Mouse (Mus musculus) liver, embryonic 15.5 days (tissue): Measurements from ENCODE around the gene Ccdc78. TPM values are rescaled to one million over a fixed set of nuclear protein-coding genes. Genes with fewer than 3 reads are reported as not detected.

Experiments used
- ATAC-seq: fragments of 200-750 bp; cut with Nextera tagmentation; 2 replicates; pipeline ENCODE4 v1.8.0; 2017; ENCODE audit warnings: moderate number of reproducible peaks, mild to moderate bottlenecking, moderate library complexity; ENCODE audit not compliant: insufficient read depth
- H3K27ac ChIP-seq: fragments of 300-500 bp; sonication (generic); replicated peaks from 2 replicates; pipeline ENCODE4 v1.5.1; 2015; ENCODE audit warnings: mild to moderate bottlenecking, inconsistent platforms
- H3K27me3 ChIP-seq: fragments of 300-500 bp; sonication (generic); 2 replicates; pipeline ENCODE4 v1.6.1; 2015; ENCODE audit warnings: mild to moderate bottlenecking, inconsistent platforms
- H3K36me3 ChIP-seq: fragments of 300-500 bp; sonication (generic); replicated peaks from 2 replicates; pipeline ENCODE4 v1.6.1; 2015; ENCODE audit warnings: moderate library complexity, mild to moderate bottlenecking, inconsistent platforms
- H3K4me1 ChIP-seq: fragments of 300-500 bp; sonication (generic); replicated peaks from 2 replicates; pipeline ENCODE4 v1.6.1; 2015; ENCODE audit warnings: inconsistent platforms
- H3K4me2 ChIP-seq: fragments of 300-500 bp; sonication (generic); 2 replicates; pipeline ENCODE4 v1.6.1; 2015; ENCODE audit warnings: moderate library complexity, mild to moderate bottlenecking, inconsistent platforms
- H3K4me3 ChIP-seq: fragments of 300-500 bp; sonication (generic); replicated peaks from 2 replicates; pipeline ENCODE4 v1.5.1; 2015; ENCODE audit warnings: mild to moderate bottlenecking, inconsistent platforms
- H3K9ac ChIP-seq: fragments of 300-500 bp; sonication (generic); 2 replicates; pipeline ENCODE4 v1.6.1; 2015; ENCODE audit warnings: moderate library complexity, mild to moderate bottlenecking, inconsistent platforms
- H3K9me3 ChIP-seq: fragments of 300-500 bp; sonication (generic); replicated peaks from 2 replicates; pipeline ENCODE4 v1.6.1; 2016; ENCODE audit warnings: inconsistent platforms
- WGBS: fragments of 180-500 bp; shearing (Covaris S2); methylation state at CpG from one replicate; pipeline ENCODE4 v1.1.7; 2015; ENCODE audit warnings: mixed read lengths; ENCODE audit not compliant: insufficient replicate concordance; 5-methylcytosine and 5-hydroxymethylcytosine counted together
- polyA plus RNA-seq: library from polyadenylated mRNA; unstranded; fragments of >200 nt; fragmentation: Nextera tagmentation; extraction: Ambion mirVana; gene quantifications from 2 replicates; pipeline ENCODE4 v1.2.1, GENCODE M21; 2015

Ccdc78 gene
- polyA plus RNA-seq, 1 experiment from 2014 or later, result 0.03 TPM

GRCm38 (mm10) chr17:25783086-25783485, 3.3 kb upstream of the Ccdc78 start:
- Histone ChIP-seq H3K4me2 (no peak overlapping the region), H3K4me3 (no peak overlapping the region), H3K4me1 (peaks cover 18% of the 10 kb centered on the region), H3K9ac (no peak overlapping the region), H3K27ac (no peak overlapping the region), H3K36me3 (peaks cover 47% of the 10 kb centered on the region), H3K27me3 (no peaks in the 10 kb centered on the region), H3K9me3 (no peaks in the 10 kb centered on the region)
- WGBS, result 75% methylated on average over 7 of the region's 7 CpGs
- ATAC-seq, result no peak

DNA sequence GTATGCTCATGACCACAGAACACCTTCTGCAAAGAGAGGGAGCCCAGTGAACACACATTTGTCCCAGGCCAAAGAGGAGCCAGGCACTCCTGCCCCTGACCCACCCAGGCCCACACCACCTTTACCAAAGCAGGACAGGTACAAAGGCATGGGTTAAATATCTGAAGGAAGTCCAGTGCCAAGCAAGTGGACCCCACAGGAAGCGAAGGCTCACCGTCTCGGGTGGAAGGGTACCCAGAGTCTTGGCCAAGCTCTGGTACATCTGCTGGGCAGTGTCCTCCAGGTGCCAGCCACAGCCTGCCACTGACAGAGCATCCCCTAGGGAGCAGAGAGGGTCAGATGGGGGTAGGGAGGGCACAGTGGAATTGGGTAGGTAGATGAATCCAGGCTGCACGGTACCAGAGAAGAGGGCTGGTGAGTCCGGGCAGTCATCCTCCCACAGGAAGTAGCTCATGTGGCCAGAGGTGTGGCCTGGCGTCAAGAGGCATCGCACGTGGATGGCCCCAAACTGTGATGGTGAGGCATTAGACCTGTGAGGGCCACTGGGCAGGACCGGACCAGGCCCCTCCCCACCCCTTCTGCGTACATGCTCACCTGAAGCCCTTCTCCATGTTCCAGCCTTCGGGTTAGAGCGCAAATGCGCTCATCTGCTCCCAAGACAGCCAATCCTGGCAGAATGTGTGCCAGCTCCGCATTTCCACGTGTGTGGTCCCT, 2.4 kb upstream of the Ccdc78 start:
- Histone ChIP-seq H3K9me3 (no peaks in the 10 kb centered on the region), H3K4me2 (peak overlapping the region; percentile 87), H3K27me3 (no peaks in the 10 kb centered on the region), H3K36me3 (peaks cover 44% of the 10 kb centered on the region), H3K4me1 (peaks cover 18% of the 10 kb centered on the region), H3K9ac (no peak overlapping the region), H3K27ac (no peak overlapping the region), H3K4me3 (no peak overlapping the region)
- ATAC-seq, result no peak
- 81% methylated on average over 15 of the region's 15 CpGs for WGBS

GRCm38 (mm10) chr17:25785281-25785745, 1.1 kb upstream of the Ccdc78 start, which contains the start of gene Haghl:
Gene Haghl, minus strand, starts transcription at chr17:25785673.
- peak within 1 kb of the TSS; percentile 68 for H3K9ac ChIP-seq
- peaks cover 19% of the 10 kb centered on the region for H3K4me1 ChIP-seq
- peak; percentile 86 for ATAC-seq
- peak within 1 kb of the TSS; percentile 80 for H3K4me3 ChIP-seq
- peaks cover 40% of the 10 kb centered on the region for H3K36me3 ChIP-seq
- no peaks in the 10 kb centered on the region for H3K9me3 ChIP-seq
- WGBS, result under 1% methylated on average over 23 of the region's 23 CpGs
- peak within 1 kb of the TSS; percentile 74 for H3K27ac ChIP-seq
- peak within 1 kb of the TSS; percentile 87 for H3K4me2 ChIP-seq
- H3K27me3 ChIP-seq, result no peaks in the 10 kb centered on the region

DNA sequence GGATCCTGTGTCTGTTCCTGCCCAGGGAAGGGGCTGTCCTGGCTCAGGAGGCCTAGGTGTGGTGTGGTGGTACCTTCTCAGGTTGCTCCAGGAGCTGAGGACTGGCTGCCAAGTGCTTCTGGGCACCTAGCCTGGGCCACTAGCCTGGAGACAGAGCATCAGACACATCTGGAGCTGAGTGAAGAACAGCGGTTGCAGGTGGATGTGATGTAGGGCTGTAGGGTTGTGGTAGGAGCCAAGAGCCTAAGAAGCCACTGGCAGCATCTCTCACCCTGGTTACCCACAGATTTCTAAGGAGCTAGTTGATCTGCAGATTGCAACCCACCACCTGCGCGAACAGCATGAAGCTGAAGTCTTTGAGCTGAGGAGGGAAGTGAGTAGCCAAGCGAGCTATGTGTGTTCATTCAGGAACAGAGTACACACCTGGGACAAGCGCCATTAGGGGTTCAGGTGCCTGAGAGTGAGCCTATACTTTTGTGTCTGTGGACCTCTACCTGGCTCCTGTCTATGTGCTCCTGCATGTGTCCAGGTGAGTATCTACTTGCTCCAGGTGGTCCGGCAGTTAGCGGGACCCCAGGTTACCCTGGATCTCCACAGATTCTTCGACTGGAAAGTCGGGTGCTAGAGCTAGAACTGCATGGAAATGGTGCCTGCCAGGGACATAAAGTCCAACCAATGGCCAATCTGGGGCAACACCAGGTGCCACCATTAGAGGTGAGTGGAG, 563 bp downstream of the Ccdc78 start:
- H3K36me3 ChIP-seq, result peaks cover 24% of the 10 kb centered on the region

DNA sequence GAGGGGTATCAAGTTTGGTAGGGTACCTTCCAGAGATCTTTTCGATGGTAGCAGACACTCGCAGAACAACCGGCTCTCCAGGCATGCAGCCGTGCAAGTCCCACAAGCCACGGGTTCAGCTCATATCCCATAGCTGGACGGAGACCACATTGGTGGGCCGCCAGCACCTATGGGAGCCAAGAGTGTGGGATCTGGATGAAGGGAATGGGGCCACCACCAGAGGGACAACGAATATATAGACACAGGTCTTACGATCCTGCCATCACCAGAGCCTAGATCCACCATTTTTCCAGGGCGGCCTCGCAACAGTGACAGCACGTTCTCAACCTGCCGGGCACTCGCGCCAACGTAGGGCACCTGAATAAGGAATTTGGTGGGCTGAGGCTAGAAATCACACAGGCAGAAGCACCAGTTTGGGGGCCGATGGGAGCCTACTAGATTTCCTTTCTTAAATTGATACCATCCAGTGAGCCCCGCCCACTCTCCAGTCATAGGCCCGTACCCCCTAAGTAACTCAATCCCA, 5.0 kb downstream of the Ccdc78 start:
- Histone ChIP-seq H3K36me3 (peaks cover 13% of the 10 kb centered on the region), H3K9me3 (no peaks in the 10 kb centered on the region), H3K4me1 (peaks cover 49% of the 10 kb centered on the region), H3K4me3 (peak overlapping the region; percentile 84), H3K4me2 (peak overlapping the region; percentile 95), H3K27ac (peak overlapping the region; percentile 89), H3K9ac (peak overlapping the region; percentile 68), H3K27me3 (no peaks in the 10 kb centered on the region)
- 33% methylated on average over 19 of the region's 19 CpGs for WGBS
- ATAC-seq, result no peak

More for the DNA sequence above, 563 bp downstream of the Ccdc78 start:
- ATAC-seq, result no peak
- H3K27me3 ChIP-seq, result no peaks in the 10 kb centered on the region
- WGBS, result 73% methylated on average over 9 of the region's 9 CpGs
- no peak overlapping the region for H3K4me3 ChIP-seq
- H3K9me3 ChIP-seq, result no peaks in the 10 kb centered on the region
- peaks cover 35% of the 10 kb centered on the region for H3K4me1 ChIP-seq
- no peak overlapping the region for H3K9ac ChIP-seq
- no peak overlapping the region for H3K27ac ChIP-seq
- H3K4me2 ChIP-seq, result no peak overlapping the region

DNA sequence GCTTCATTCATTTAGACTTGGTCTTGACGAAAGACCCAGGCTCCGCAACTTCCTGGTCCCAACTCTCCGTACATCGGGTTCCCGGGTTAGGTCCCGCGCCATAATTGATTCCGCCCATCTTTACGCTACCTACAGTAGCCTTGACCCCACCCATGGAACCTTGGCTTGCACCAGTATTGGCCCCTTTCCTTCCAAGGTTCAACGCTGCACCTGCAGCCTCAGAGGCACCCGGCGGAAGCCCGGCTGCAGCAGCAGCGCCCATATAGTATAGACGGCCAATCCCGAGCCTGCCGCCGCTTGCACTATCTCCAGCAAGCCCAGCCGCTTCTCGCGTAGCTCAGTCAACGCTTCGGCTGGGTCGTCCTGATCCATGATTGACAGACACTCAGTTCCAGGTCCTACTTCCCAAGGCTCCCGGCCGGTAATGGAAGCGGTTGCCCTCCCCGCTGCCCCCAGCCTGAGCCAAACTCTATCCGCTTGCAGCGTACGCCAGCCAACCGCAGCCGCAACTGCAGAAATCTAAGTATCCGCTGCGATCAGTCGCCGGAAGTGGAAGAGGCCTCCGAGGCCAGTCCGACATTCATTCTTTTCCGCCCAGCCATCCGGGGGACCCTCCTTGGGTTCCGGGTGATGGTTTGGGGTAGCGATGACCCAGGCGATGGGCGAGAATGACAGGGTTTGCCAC, 5.6 kb downstream of the Ccdc78 start:
- no peaks in the 10 kb centered on the region for H3K27me3 ChIP-seq
- peaks cover 55% of the 10 kb centered on the region for H3K4me1 ChIP-seq
- WGBS, result under 1% methylated on average over 45 of the region's 45 CpGs

GRCm38 (mm10) chr17:25792615-25793014, 6.2 kb downstream of the Ccdc78 start, which contains the start of gene Fam173a:
Gene Fam173a, minus strand, starts transcription at chr17:25792901.
- Histone ChIP-seq H3K9me3 (no peaks in the 10 kb centered on the region), H3K36me3 (peaks cover 13% of the 10 kb centered on the region), H3K27ac (peak within 1 kb of the TSS; percentile 89), H3K4me1 (peaks cover 61% of the 10 kb centered on the region), H3K9ac (peak within 1 kb of the TSS; percentile 68), H3K4me3 (peak within 1 kb of the TSS; percentile 84), H3K27me3 (no peaks in the 10 kb centered on the region), H3K4me2 (peak within 1 kb of the TSS; percentile 95)
- ATAC-seq, result peak; percentile 53
- WGBS, result under 1% methylated on average over 14 of the region's 14 CpGs

More for the DNA sequence above, 5.6 kb downstream of the Ccdc78 start:
- H3K9me3 ChIP-seq, result no peaks in the 10 kb centered on the region
- peaks cover 13% of the 10 kb centered on the region for H3K36me3 ChIP-seq
- peak overlapping the region; percentile 89 for H3K27ac ChIP-seq
- peak; percentile 71 for ATAC-seq
- H3K9ac ChIP-seq, result peak overlapping the region; percentile 68
- H3K4me3 ChIP-seq, result peak overlapping the region; percentile 84
- H3K4me2 ChIP-seq, result peak overlapping the region; percentile 95

DNA sequence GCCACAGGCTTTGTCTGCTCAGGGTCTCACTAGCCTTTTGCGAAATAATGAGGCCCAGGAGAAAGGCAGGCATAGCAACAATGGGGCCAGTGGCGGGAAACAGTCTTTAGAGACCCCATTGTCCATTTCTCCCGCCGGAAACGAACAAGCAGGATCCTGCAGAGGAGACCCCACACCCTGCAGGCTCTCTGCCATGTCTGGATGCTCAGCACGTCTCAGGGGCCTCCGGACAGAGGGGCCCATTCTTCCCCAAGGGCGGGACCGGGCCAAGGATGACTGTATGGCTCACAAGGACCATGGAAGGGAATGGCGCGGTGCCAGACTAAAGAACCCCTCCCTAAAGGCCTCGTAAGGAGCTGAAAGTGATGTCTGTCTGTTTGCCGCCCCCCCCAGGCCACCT, 7.8 kb downstream of the Ccdc78 start:
- 77% methylated on average over 13 of the region's 13 CpGs for WGBS
- H3K9ac ChIP-seq, result no peak overlapping the region
- no peak overlapping the region for H3K27ac ChIP-seq

DNA sequence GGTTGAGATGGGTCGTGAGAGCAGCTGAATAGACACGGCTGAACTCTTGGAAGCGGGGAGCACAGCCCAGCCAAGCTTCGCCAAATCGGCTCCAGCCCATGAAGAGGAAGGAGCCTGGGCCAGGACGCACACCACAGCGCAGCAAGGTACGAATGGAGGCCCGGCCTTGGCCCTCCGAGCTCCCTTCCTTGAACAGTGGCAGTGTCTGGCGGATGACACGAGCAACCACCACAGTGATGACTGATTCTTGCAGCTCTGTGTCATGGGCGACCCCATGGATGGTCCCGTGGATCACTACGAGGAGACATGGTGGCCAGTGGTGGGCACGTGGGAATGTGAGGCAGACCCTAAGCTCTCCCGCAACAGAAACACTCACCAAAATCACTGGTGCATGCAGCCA, 8.6 kb downstream of the Ccdc78 start:
- H3K4me2 ChIP-seq, result peak overlapping the region; percentile 96; the same call in 1 of the 2 replicates
- H3K9ac ChIP-seq, result no peak overlapping the region
- WGBS, result 82% methylated on average over 17 of the region's 17 CpGs
- no peak overlapping the region for H3K27ac ChIP-seq
- no peaks in the 10 kb centered on the region for H3K9me3 ChIP-seq
- no peak for ATAC-seq
- no peaks in the 10 kb centered on the region for H3K27me3 ChIP-seq
- peaks cover 62% of the 10 kb centered on the region for H3K4me1 ChIP-seq
- no peak overlapping the region for H3K4me3 ChIP-seq
- no peaks in the 10 kb centered on the region; the same call in 1 of the 2 replicates for H3K36me3 ChIP-seq

More for the DNA sequence above, 7.8 kb downstream of the Ccdc78 start:
- no peak overlapping the region for H3K4me2 ChIP-seq
- peaks cover 62% of the 10 kb centered on the region for H3K4me1 ChIP-seq
- no peak for ATAC-seq
- H3K36me3 ChIP-seq, result peaks cover 8% of the 10 kb centered on the region; the same call in 1 of the 2 replicates
- H3K9me3 ChIP-seq, result no peaks in the 10 kb centered on the region
- H3K4me3 ChIP-seq, result no peak overlapping the region
- H3K27me3 ChIP-seq, result no peaks in the 10 kb centered on the region

DNA sequence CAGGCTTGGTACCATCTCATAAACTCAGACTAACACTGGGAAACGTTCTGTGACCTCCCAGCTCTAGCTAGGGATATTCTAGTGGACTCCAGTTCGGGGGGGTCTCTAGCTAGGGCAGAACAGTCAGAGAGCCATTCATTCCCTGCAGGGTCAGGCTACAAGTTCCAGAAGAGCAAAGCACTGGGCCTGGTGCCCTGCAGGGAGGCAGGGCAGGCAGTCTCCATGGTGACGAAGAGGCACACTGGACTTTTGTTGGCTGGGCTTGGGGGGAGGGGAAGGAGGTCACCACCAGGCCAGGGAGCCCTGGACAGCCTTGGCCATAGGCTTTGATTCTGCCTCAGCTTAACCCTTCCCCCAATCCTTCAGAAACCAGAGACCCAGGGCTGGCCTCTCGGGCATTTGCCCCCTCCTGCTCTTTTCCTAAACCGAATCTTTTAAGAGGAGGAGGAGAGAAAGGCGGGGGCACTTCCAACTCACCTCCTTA, 9.3 kb downstream of the Ccdc78 start, which contains the start of gene AC134908.4:
TSS of gene AC134908.4 (minus strand) at position 51 of the 484 bp plus-strand sequence.
- peak within 1 kb of the TSS; percentile 96 for H3K4me2 ChIP-seq
- peak within 1 kb of the TSS; percentile 70 for H3K9ac ChIP-seq
- no peaks in the 10 kb centered on the region for H3K9me3 ChIP-seq
- peaks cover 58% of the 10 kb centered on the region for H3K4me1 ChIP-seq
- H3K4me3 ChIP-seq, result peak within 1 kb of the TSS; percentile 88
- H3K27ac ChIP-seq, result 0 out of 2 replicates have a peak within 1 kb of the TSS, but pooled peaks have one; percentile 33
- H3K36me3 ChIP-seq, result no peaks in the 10 kb centered on the region
- no peaks in the 10 kb centered on the region for H3K27me3 ChIP-seq
- WGBS, result 41% methylated on average over 6 of the region's 6 CpGs
- no peak for ATAC-seq
